Mouse (Mus musculus) cerebellum, postnatal 4 days (tissue): Measurements from ENCODE around the gene Gm14496.
"Not testable (repeated sequence)": the region's sequence is repeated elsewhere in the genome, so short reads cannot be mapped to it uniquely, and the experiment has no call there.

ENCODE experiments used
- DNase-seq, 2 experiments: peaks; one replicate each; pipeline ENCODE4 v3.0.0; 2022; ENCODE audit warnings: low spot score in 2 of 2, mixed read lengths in 1 of 2

Gm14496 gene

DNA sequence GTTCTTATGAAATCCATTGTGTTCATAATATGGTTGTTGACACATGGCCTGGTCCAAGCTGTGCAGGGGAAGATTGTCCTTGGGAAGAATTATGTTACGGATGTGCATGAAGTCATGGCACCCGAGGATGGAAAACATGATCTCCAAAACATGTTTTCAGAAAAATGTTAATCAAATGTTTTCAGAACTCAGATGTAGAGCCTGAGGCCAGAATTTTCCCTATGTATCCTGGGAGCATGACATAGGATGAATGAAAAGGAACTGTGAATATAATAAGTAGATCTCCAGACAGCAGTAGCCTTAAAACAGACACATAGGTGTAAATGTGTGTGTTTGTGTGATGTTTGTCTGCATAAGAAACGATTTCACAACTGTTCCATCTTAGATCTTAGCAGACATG, at the start of gene Gm14496:
Gene Gm14496 (plus strand): TSS at position 301 of the 400 bp plus-strand sequence.
- no peak for DNase-seq

DNA sequence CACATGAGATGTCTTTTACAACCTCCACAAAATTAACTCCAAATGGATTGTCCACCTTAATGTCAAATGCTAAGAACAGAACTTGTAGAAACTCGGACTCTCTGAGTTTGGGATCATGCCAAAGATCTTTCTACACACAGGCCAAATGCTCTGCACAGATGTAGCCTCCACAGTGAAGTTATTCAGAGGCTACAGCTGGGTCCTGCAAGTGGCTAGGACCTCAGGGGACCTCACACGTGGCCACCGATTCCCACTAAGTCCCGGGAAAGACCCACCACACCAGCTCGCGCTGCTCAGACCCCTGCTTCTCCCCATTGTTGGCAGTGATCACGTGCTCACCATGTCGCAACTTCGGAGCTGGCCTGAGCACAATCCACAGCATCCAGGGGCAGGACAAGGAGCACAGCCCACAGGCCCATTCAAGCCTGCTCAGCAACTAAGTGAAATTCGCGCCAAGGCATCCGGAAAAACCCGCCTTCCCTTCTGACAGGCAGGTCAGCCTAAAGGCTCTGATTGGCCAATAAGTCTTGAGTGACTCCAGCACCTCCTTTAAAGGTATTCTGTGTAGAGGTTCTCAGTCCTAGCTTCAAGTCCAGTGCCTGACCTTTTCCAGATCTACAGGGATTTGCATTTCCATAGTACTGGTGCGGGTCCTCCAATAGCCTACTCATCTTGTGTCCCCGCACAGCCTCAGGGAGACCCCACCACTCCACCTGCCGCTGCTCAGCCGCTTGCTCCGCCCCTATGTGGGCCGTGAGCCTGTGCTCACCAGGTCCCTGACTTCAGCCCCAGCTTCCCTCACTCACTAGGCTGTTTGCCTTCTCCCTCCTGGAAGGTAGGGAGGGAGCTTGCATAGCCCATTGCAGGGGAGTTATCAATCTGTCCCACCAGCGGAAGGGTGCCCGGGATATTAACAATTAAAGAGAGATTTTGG, 37.9 kb upstream of the Gm14496 start:
- peak in 1 of 2 experiments; percentile 1 for DNase-seq

DNA sequence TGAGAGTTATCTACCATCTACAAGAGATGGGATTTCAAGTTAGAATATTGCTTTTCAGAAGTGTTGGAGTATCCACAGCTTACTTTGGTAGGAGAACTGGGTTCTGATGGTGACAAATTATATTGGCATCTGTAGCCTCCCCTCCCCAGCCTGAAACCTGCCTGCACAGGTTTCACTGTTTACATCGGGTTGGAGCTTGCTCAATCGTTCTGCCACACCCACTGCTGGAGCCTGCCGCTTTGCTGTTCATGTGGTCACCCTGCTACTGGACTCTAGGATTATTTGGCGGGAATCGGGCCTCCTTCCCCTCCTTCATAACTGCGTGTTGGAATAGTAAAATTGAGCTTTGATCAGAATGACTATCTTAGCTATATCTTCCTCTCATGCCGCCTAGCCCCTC, 22.5 kb upstream of the Gm14496 start:
- DNase-seq, result no peak

DNA sequence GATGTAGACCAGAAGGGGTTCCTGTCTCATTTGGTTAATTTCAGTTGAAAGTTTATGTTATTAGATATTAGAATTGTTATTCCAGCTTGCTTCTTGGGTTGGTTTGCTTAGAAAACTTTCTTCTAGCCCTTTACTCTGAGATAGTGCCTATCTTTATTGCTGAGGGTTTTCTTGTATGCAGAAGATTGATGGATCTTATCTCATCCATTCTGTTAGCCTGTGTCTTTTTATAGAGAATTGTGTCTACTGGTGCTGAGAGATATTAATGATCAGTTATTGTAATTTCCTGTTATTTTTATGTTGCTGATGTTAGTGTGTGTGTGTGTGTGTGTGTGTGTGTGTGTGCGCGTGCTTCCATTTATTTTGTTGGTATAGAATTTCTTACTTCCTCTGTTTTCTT, 21.7 kb upstream of the Gm14496 start:
- no peak for DNase-seq

DNA sequence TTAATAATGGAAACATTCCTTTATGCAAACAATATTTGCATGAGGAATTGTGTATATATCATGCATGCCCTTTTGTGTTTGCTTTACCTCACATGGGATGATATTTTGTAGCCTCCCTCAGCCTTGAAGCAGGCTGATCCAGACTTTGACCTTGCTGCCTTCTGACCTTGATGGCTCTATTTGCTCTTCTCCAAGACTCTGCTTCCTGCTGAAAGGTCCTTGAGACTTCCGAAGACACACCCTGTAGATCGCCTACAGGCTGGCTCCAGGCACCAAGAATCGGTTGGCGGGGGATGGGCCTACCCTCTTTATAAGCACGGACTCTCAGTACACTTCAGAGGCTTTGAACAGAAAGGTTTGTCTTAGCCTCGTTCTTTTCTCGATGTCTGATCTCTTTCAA, 9.0 kb upstream of the Gm14496 start:
- not testable (repeated sequence) for DNase-seq
